Mouse (Mus musculus): ENCODE data around the gene Arl15. TPM values are rescaled to one million over a fixed set of nuclear protein-coding genes. Genes with fewer than 3 reads are reported as not detected.

The Arl15 gene
- polyA plus RNA-seq, 1 experiment from 2014 or later = 8.6 TPM

GRCm38 (mm10) chr13:113976936-113977335 lies 182.6 kb downstream of the Arl15 start:
- ATAC-seq (replicated peaks; ENCODE audit: low FRiP score, low TSS enrichment, low read depth) (no peak), DNase-seq (ENCODE audit: low spot score) (no peak)
- Histone ChIP-seq H3K4me2 (ENCODE audit: low read length) (no peak overlapping the region), H3K4me3 (ENCODE audit: low read depth, low read length) (no peak overlapping the region), H3K27me3 (replicated peaks; ENCODE audit: control insufficient read depth, insufficient read depth, low read length) (no peaks in the 10 kb centered on the region), H3K9me3 (ENCODE audit: control insufficient read depth, low read length) (no peaks in the 10 kb centered on the region), H3K27ac (ENCODE audit: low read depth) (no peak overlapping the region), H3K4me1 (replicated peaks; ENCODE audit: control insufficient read depth, insufficient read depth, low read length) (peaks cover 6% of the 10 kb centered on the region), H3K9ac (ENCODE audit: low read length) (no peak overlapping the region), H3K36me3 (ENCODE audit: control insufficient read depth, insufficient read depth, low read length) (no peaks in the 10 kb centered on the region)
- WGBS = 95% methylated on average over 4 of the region's 4 CpGs

GRCm38 (mm10) chr13:113980739-113981460 lies 186.6 kb downstream of the Arl15 start:
- 35% methylated on average over 15 of the region's 15 CpGs for WGBS
- H3K4me1 ChIP-seq (replicated peaks; ENCODE audit: control insufficient read depth, insufficient read depth, low read length) = peaks cover 7% of the 10 kb centered on the region
- H3K9ac ChIP-seq (ENCODE audit: low read length) = no peak overlapping the region
- H3K36me3 ChIP-seq (ENCODE audit: control insufficient read depth, insufficient read depth, low read length) = no peaks in the 10 kb centered on the region
- no peak overlapping the region for H3K4me2 ChIP-seq (ENCODE audit: low read length)
- H3K9me3 ChIP-seq (ENCODE audit: control insufficient read depth, low read length) = no peaks in the 10 kb centered on the region
- H3K27ac ChIP-seq (ENCODE audit: low read depth) = no peak overlapping the region
- no peak overlapping the region for H3K4me3 ChIP-seq (ENCODE audit: low read depth, low read length)
- H3K27me3 ChIP-seq (replicated peaks; ENCODE audit: control insufficient read depth, insufficient read depth, low read length) = no peaks in the 10 kb centered on the region
- ATAC-seq (replicated peaks; ENCODE audit: low FRiP score, low TSS enrichment, low read depth) = no peak
- DNase-seq (ENCODE audit: low spot score) = peak; percentile 50

DNA sequence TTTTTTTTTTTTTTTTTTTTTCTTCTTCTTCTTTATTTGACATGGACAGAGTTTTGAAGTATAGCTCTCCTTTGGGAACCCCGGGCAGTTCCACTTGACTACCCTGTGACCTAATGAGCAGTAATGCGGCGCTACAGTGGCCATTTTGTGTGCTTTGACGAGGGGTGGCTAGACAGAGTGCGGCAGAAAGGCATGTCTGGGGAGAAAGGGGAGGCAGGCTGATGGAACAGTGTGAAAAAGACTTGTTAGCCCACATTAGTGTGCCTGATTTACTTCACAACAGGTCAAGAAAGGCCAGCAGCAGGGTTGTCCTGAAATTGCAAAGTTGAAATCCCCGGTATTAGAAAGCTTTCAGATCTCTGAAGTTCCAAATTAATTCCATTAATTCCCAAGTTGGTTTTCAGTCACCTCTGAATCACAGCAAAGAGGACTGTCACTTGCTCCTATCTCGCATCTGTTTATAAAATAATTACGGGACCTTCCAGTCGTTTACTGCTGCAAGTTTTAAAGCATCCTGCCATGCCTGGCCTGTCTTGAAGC lies 187.2 kb downstream of the Arl15 start:
- H3K36me3 ChIP-seq (ENCODE audit: control insufficient read depth, insufficient read depth, low read length) = no peaks in the 10 kb centered on the region
- H3K4me2 ChIP-seq (ENCODE audit: low read length) = no peak overlapping the region
- no peak overlapping the region for H3K9ac ChIP-seq (ENCODE audit: low read length)
- WGBS = 32% methylated on average over 9 of the region's 9 CpGs
- DNase-seq (ENCODE audit: low spot score) = peak; percentile 50
- H3K9me3 ChIP-seq (ENCODE audit: control insufficient read depth, low read length) = no peaks in the 10 kb centered on the region
- no peak overlapping the region for H3K4me3 ChIP-seq (ENCODE audit: low read depth, low read length)
- peaks cover 7% of the 10 kb centered on the region for H3K4me1 ChIP-seq (replicated peaks; ENCODE audit: control insufficient read depth, insufficient read depth, low read length)
- H3K27me3 ChIP-seq (replicated peaks; ENCODE audit: control insufficient read depth, insufficient read depth, low read length) = no peaks in the 10 kb centered on the region
- no peak overlapping the region for H3K27ac ChIP-seq (ENCODE audit: low read depth)
- ATAC-seq (replicated peaks; ENCODE audit: low FRiP score, low TSS enrichment, low read depth) = no peak

- no peak overlapping the region for H3K4me2 ChIP-seq (ENCODE audit: low read length)
- WGBS = 46% methylated on average over 6 of the region's 6 CpGs
- no peak overlapping the region for H3K27ac ChIP-seq (ENCODE audit: low read depth)
- H3K9ac ChIP-seq (ENCODE audit: low read length) = no peak overlapping the region
- H3K4me3 ChIP-seq (ENCODE audit: low read depth, low read length) = no peak overlapping the region
- DNase-seq (ENCODE audit: low spot score) (no peak), ATAC-seq (replicated peaks; ENCODE audit: low FRiP score, low TSS enrichment, low read depth) (no peak)
- no peaks in the 10 kb centered on the region for H3K9me3 ChIP-seq (ENCODE audit: control insufficient read depth, low read length)
- H3K4me1 ChIP-seq (replicated peaks; ENCODE audit: control insufficient read depth, insufficient read depth, low read length) = peaks cover 7% of the 10 kb centered on the region
- no peaks in the 10 kb centered on the region for H3K36me3 ChIP-seq (ENCODE audit: control insufficient read depth, insufficient read depth, low read length)
- no peaks in the 10 kb centered on the region for H3K27me3 ChIP-seq (replicated peaks; ENCODE audit: control insufficient read depth, insufficient read depth, low read length)
These were observed 189.3 kb downstream of the Arl15 start for GRCm38 (mm10) chr13:113983633-113984032.

GRCm38 (mm10) chr13:113984491-113984890 lies 190.2 kb downstream of the Arl15 start:
- peak; percentile 21 for DNase-seq (ENCODE audit: low spot score)
- H3K9me3 ChIP-seq (ENCODE audit: control insufficient read depth, low read length) = no peaks in the 10 kb centered on the region
- no peak overlapping the region for H3K9ac ChIP-seq (ENCODE audit: low read length)
- H3K27ac ChIP-seq (ENCODE audit: low read depth) = no peak overlapping the region
- H3K27me3 ChIP-seq (replicated peaks; ENCODE audit: control insufficient read depth, insufficient read depth, low read length) = no peaks in the 10 kb centered on the region
- ATAC-seq (replicated peaks; ENCODE audit: low FRiP score, low TSS enrichment, low read depth) = no peak
- H3K4me1 ChIP-seq (replicated peaks; ENCODE audit: control insufficient read depth, insufficient read depth, low read length) = peaks cover 7% of the 10 kb centered on the region
- 95% methylated on average over 4 of the region's 4 CpGs for WGBS
- no peaks in the 10 kb centered on the region for H3K36me3 ChIP-seq (ENCODE audit: control insufficient read depth, insufficient read depth, low read length)
- H3K4me3 ChIP-seq (ENCODE audit: low read depth, low read length) = no peak overlapping the region
- no peak overlapping the region for H3K4me2 ChIP-seq (ENCODE audit: low read length)

GRCm38 (mm10) chr13:113986864-113987562 lies 192.7 kb downstream of the Arl15 start:
- Histone ChIP-seq H3K27ac (ENCODE audit: low read depth) (no peak overlapping the region), H3K27me3 (replicated peaks; ENCODE audit: control insufficient read depth, insufficient read depth, low read length) (no peaks in the 10 kb centered on the region), H3K36me3 (ENCODE audit: control insufficient read depth, insufficient read depth, low read length) (no peaks in the 10 kb centered on the region), H3K4me2 (ENCODE audit: low read length) (no peak overlapping the region), H3K9ac (ENCODE audit: low read length) (no peak overlapping the region), H3K4me3 (ENCODE audit: low read depth, low read length) (no peak overlapping the region), H3K9me3 (ENCODE audit: control insufficient read depth, low read length) (no peaks in the 10 kb centered on the region), H3K4me1 (replicated peaks; ENCODE audit: control insufficient read depth, insufficient read depth, low read length) (0 out of 2 replicates have a peak, but pooled peaks cover under 1% of the 10 kb centered on the region)
- DNase-seq (ENCODE audit: low spot score) = peak; percentile 39
- ATAC-seq (replicated peaks; ENCODE audit: low FRiP score, low TSS enrichment, low read depth) = no peak
- 92% methylated on average over 13 of the region's 13 CpGs for WGBS

- H3K36me3 ChIP-seq (ENCODE audit: control insufficient read depth, insufficient read depth, low read length) = no peaks in the 10 kb centered on the region
- no peak overlapping the region for H3K9ac ChIP-seq (ENCODE audit: low read length)
- 88% methylated on average over 3 of the region's 3 CpGs for WGBS
- H3K9me3 ChIP-seq (ENCODE audit: control insufficient read depth, low read length) = no peaks in the 10 kb centered on the region
- no peak overlapping the region for H3K4me3 ChIP-seq (ENCODE audit: low read depth, low read length)
- H3K4me2 ChIP-seq (ENCODE audit: low read length) = no peak overlapping the region
- DNase-seq (ENCODE audit: low spot score) (peak; percentile 13), ATAC-seq (replicated peaks; ENCODE audit: low FRiP score, low TSS enrichment, low read depth) (no peak)
- H3K27me3 ChIP-seq (replicated peaks; ENCODE audit: control insufficient read depth, insufficient read depth, low read length) = no peaks in the 10 kb centered on the region
- H3K4me1 ChIP-seq (replicated peaks; ENCODE audit: control insufficient read depth, insufficient read depth, low read length) = no peaks in the 10 kb centered on the region
- H3K27ac ChIP-seq (ENCODE audit: low read depth) = no peak overlapping the region
These were observed 195.9 kb downstream of the Arl15 start for GRCm38 (mm10) chr13:113990247-113990646.

GRCm38 (mm10) chr13:113990701-113991100 lies 196.4 kb downstream of the Arl15 start:
- H3K27me3 ChIP-seq (replicated peaks; ENCODE audit: control insufficient read depth, insufficient read depth, low read length) = no peaks in the 10 kb centered on the region
- H3K36me3 ChIP-seq (ENCODE audit: control insufficient read depth, insufficient read depth, low read length) = no peaks in the 10 kb centered on the region
- DNase-seq (ENCODE audit: low spot score) = no peak
- H3K27ac ChIP-seq (ENCODE audit: low read depth) = no peak overlapping the region
- no peak for ATAC-seq (replicated peaks; ENCODE audit: low FRiP score, low TSS enrichment, low read depth)
- H3K4me2 ChIP-seq (ENCODE audit: low read length) = no peak overlapping the region
- H3K4me1 ChIP-seq (replicated peaks; ENCODE audit: control insufficient read depth, insufficient read depth, low read length) = no peaks in the 10 kb centered on the region
- H3K9ac ChIP-seq (ENCODE audit: low read length) = no peak overlapping the region
- H3K4me3 ChIP-seq (ENCODE audit: low read depth, low read length) = no peak overlapping the region
- 80% methylated on average over 10 of the region's 10 CpGs for WGBS
- no peaks in the 10 kb centered on the region for H3K9me3 ChIP-seq (ENCODE audit: control insufficient read depth, low read length)

Data from intestine, embryonic 14.5 days (tissue).